Mouse (Mus musculus) ES-Bruce4 (cell line): ENCODE results near the gene Slc25a21.

Experiments
- CTCF ChIP-seq: IDR thresholded peaks from one replicate; pipeline ENCODE4 v1.8.1; 2011; ENCODE audit warnings: low read depth, low read length
- EP300 ChIP-seq: IDR thresholded peaks from 2 replicates; pipeline ENCODE4 v1.6.1; 2011; ENCODE audit warnings: low read depth, low read length; ENCODE audit not compliant: insufficient read depth
- POLR2A ChIP-seq: IDR thresholded peaks from one replicate; pipeline ENCODE4 v1.8.1; 2011; ENCODE audit warnings: low read length; ENCODE audit not compliant: insufficient read depth

- TF ChIP-seq CTCF, result no peak
- no peak for TF ChIP-seq POLR2A
- no peak for TF ChIP-seq EP300
These were observed 7.1 kb upstream of the Slc25a21 start for GRCm38 (mm10) chr12:57204276-57204851.
